Mouse (Mus musculus) neural tube, embryonic 14.5 days (tissue): ENCODE results near the gene Ugt1a6b. TPM values are rescaled to one million over a fixed set of nuclear protein-coding genes. Genes with fewer than 3 reads are reported as not detected.
"Not testable (repeated sequence)": the region's sequence is repeated elsewhere in the genome, so short reads cannot be mapped to it uniquely, and the experiment has no call there.

Experiments
- ATAC-seq: fragments of 200-750 bp; cut with Nextera tagmentation; 2 replicates; pipeline ENCODE4 v1.8.0; 2017; ENCODE audit warnings: low read depth, mild to moderate bottlenecking, moderate TSS enrichment, moderate library complexity
- H3K27ac ChIP-seq: fragments of 300-500 bp; sonication (generic); 2 replicates; pipeline ENCODE4 v1.5.1; 2014; ENCODE audit warnings: low read depth, mild to moderate bottlenecking, control low read depth, low read length, moderate library complexity, mixed read lengths
- H3K27me3 ChIP-seq: fragments of 300-500 bp; sonication (generic); 2 replicates; pipeline ENCODE4 v1.6.1; 2014; ENCODE audit warnings: low read length; ENCODE audit not compliant: control insufficient read depth, insufficient read depth
- H3K36me3 ChIP-seq: fragments of 300-500 bp; sonication (generic); 2 replicates; pipeline ENCODE4 v1.6.1; 2014; ENCODE audit warnings: low read length, mixed read lengths; ENCODE audit not compliant: control insufficient read depth, insufficient read depth
- H3K4me1 ChIP-seq: fragments of 300-500 bp; sonication (generic); 2 replicates; pipeline ENCODE4 v1.6.1; 2014; ENCODE audit warnings: low read length; ENCODE audit not compliant: control insufficient read depth, insufficient read depth
- H3K4me2 ChIP-seq: fragments of 300-500 bp; sonication (generic); 2 replicates; pipeline ENCODE4 v1.6.1; 2014; ENCODE audit warnings: mild to moderate bottlenecking, low read depth, low read length, control low read depth
- H3K4me3 ChIP-seq: fragments of 300-500 bp; sonication (generic); 2 replicates; pipeline ENCODE4 v1.5.1; 2014; ENCODE audit warnings: low read depth, low read length, control low read depth, mixed read lengths
- H3K9ac ChIP-seq: fragments of 300-500 bp; sonication (generic); replicated peaks from 2 replicates; pipeline ENCODE4 v1.6.1; 2014; ENCODE audit warnings: low read depth, mild to moderate bottlenecking, control low read depth, low read length, mixed read lengths
- H3K9me3 ChIP-seq: fragments of 300-500 bp; sonication (generic); 2 replicates; pipeline ENCODE4 v1.6.1; 2016; ENCODE audit warnings: low read length; ENCODE audit not compliant: control insufficient read depth
- WGBS: fragments of 180-500 bp; shearing (Covaris S2); extraction: QIAGEN DNeasy Blood & Tissue Kit; methylation state at CpG from one replicate; pipeline ENCODE4 v1.1.7; 2014; 5-methylcytosine and 5-hydroxymethylcytosine counted together
- polyA plus RNA-seq: library from polyadenylated mRNA; unstranded; fragments of >200 nt; fragmentation: Nextera tagmentation; extraction: Ambion mirVana; gene quantifications from 2 replicates; pipeline ENCODE4 v1.2.1, GENCODE M21; 2014

Ugt1a6b gene
- polyA plus RNA-seq, 1 experiment from 2014 or later: not detected

- not testable (repeated sequence) for H3K4me3 ChIP-seq, H3K27ac ChIP-seq, H3K9ac ChIP-seq, H3K4me2 ChIP-seq, H3K36me3 ChIP-seq, H3K27me3 ChIP-seq, ATAC-seq, H3K4me1 ChIP-seq
- peaks cover 33% of the 10 kb centered on the region for H3K9me3 ChIP-seq
Observed at GRCm38 (mm10) chr1:88223011-88223515, 120.0 kb downstream of the Ugt1a6b start.

GRCm38 (mm10) chr1:88223591-88223990 lies 120.5 kb downstream of the Ugt1a6b start:
- ATAC-seq: no peak
- peaks cover 38% of the 10 kb centered on the region for H3K9me3 ChIP-seq
- no peak overlapping the region for H3K4me3 ChIP-seq
- H3K9ac ChIP-seq: no peak overlapping the region
- H3K27ac ChIP-seq: no peak overlapping the region
- H3K36me3 ChIP-seq: no peaks in the 10 kb centered on the region
- WGBS: 64% methylated on average over 1 of the region's 1 CpGs
- no peak overlapping the region for H3K4me2 ChIP-seq
- H3K27me3 ChIP-seq: no peaks in the 10 kb centered on the region
- H3K4me1 ChIP-seq: no peaks in the 10 kb centered on the region

DNA sequence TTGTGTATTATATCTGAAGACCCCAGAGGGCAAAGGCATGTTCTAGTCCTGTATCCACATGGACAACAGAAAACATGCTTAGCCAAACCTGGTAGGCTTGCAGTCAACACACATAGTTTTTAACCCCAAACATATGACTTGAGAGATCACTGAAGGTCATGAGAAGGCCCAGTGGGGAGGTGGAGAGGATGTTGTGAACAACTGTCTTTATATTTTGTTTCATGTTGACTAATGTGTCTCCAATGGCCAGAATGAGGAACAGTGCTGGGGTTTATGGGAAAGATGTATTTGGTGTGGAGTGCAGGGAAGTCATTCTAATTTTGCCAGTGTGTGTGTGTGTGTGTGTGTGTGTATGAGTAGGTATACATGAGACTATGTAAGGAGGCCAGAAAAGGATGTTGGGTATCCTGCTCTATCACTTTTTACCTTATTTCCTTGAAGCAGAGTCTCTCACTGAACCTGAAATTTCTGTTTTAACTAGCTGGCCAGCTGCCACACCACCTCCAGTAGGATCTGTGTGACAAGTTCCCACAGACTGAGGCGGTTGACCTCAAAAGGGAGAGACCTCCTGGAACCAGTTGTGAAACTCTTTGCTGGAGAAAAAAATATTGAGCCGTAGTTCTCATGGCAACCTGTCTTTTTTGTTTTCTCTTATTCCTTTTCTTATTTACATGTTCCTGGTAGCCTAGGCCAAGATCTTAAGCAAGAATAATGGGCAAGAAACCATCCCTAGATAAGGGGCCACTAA lies 121.2 kb downstream of the Ugt1a6b start:
- no peak overlapping the region for H3K9ac ChIP-seq
- no peaks in the 10 kb centered on the region for H3K4me1 ChIP-seq
- no peak overlapping the region for H3K4me2 ChIP-seq
- no peaks in the 10 kb centered on the region for H3K36me3 ChIP-seq
- H3K27me3 ChIP-seq: no peaks in the 10 kb centered on the region
- H3K4me3 ChIP-seq: no peak overlapping the region
- H3K9me3 ChIP-seq: peaks cover 44% of the 10 kb centered on the region
- 69% methylated on average over 2 of the region's 2 CpGs for WGBS
- no peak overlapping the region for H3K27ac ChIP-seq
- no peak for ATAC-seq

DNA sequence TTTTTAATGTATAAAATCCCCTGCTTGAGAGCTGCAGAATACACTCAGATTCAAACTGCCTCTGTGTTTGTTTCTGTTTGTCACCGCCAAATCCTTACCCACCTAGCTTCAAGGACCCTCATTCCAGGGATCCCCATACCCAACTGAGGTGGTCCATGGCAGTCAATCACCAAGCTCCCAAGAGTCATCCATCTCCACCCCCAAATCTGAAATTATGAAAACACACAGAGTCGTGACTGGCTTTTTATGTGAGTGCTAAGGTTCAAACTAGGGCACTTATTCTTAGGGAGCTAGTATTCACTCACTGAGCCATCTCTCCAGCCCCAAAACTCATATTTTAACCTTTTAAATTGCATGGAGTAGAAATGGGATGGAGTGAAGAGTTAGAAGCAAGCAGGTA lies 122.2 kb downstream of the Ugt1a6b start:
- not testable (repeated sequence) for H3K36me3 ChIP-seq, H3K4me3 ChIP-seq, ATAC-seq, H3K27me3 ChIP-seq, H3K27ac ChIP-seq, H3K9ac ChIP-seq, H3K4me1 ChIP-seq, H3K4me2 ChIP-seq
- H3K9me3 ChIP-seq: peaks cover 55% of the 10 kb centered on the region
- WGBS: 36% methylated on average over 2 of the region's 2 CpGs

GRCm38 (mm10) chr1:88225741-88226140 lies 122.7 kb downstream of the Ugt1a6b start:
- Histone ChIP-seq H3K36me3 (no peaks in the 10 kb centered on the region), H3K27me3 (no peaks in the 10 kb centered on the region), H3K4me1 (no peaks in the 10 kb centered on the region), H3K9me3 (peaks cover 59% of the 10 kb centered on the region), H3K4me3 (no peak overlapping the region), H3K9ac (no peak overlapping the region), H3K4me2 (no peak overlapping the region), H3K27ac (no peak overlapping the region)
- ATAC-seq: no peak

DNA sequence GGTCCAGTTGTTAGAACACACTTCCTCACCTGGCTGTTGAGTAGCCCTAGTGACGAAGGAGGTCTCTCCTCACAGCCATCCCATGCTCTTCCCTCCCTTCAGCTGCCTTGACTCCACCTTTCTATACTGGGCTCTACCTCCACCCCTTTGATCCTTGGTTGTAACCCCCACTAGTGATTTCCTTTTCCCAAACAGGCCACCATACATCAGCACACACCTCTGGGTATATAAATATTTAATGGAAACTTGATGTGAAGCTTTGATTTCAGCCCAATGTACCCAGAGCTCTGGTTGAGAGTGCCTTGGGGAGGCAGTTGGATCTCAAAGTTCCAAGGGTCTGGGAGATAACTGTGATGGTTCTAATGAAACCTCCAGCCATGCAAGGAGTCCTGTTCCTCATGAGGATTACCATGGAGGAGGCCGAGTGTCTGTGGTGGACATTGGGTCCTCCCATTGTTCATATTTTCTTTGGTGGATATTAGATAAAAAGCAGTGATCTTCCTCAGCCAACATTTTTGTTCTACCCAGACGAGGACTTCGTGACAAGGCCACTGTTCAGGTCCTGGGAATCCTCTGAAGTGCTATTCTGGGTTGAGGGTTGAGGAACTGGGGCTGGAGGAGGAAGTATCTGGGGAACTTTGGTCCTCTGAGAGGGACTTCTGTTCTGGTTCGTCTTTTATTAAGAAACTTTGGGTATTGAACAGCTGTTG lies 123.8 kb downstream of the Ugt1a6b start, which contains the start of gene Mroh2a:
Gene Mroh2a (plus strand): TSS at position 317 of the 710 bp plus-strand sequence.
- Histone ChIP-seq H3K4me3 (no peak within 1 kb of the TSS), H3K9me3 (peaks cover 69% of the 10 kb centered on the region), H3K27me3 (no peaks in the 10 kb centered on the region), H3K4me1 (no peaks in the 10 kb centered on the region), H3K36me3 (no peaks in the 10 kb centered on the region), H3K27ac (no peak within 1 kb of the TSS), H3K4me2 (no peak within 1 kb of the TSS), H3K9ac (no peak within 1 kb of the TSS)
- no peak for ATAC-seq
- WGBS: 63% methylated on average over 5 of the region's 5 CpGs

DNA sequence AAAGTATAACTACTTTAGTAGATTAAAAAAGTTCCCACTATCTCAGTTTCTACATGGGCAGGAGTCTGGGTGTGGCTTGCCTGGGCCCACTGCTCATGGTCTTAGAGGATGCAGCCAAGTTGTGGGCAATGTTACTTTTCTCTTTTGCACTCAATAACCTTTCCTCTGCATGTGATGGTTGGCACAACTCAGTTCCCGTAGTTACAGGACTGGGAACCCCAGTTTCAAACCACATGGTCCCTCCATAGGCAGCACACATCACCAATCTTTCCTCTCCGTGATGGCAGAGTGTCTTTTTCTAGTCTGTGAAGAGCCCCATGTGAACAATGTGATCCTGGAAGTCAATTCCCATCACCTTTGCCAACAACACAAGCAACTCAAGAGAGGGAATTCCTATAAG lies 124.4 kb downstream of the Ugt1a6b start:
- ATAC-seq: no peak
- no peaks in the 10 kb centered on the region for H3K27me3 ChIP-seq
- peaks cover 71% of the 10 kb centered on the region for H3K9me3 ChIP-seq
- no peaks in the 10 kb centered on the region for H3K36me3 ChIP-seq
- no peaks in the 10 kb centered on the region for H3K4me1 ChIP-seq
- H3K4me3 ChIP-seq: no peak overlapping the region
- H3K27ac ChIP-seq: no peak overlapping the region
- WGBS: 61% methylated on average over 2 of the region's 2 CpGs
- H3K4me2 ChIP-seq: no peak overlapping the region
- no peak overlapping the region for H3K9ac ChIP-seq

DNA sequence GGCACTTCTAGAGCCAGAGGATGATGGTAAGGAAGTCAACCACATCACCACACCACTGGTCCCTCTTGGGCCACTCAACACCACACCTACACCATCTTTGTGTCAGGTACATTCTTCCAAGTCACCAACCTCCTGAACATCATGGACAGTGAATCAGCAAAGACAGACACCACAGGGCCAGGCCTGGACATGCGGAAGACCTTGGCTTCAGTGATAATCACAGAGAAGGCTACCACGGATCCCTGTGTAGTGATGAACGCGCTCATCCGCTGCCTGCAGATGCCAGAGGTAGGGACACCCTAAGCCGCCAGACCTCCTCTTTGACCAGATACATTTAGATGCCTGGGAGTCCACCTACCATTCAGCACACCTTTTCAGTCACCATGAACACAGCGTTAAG lies 125.1 kb downstream of the Ugt1a6b start:
- WGBS: 71% methylated on average over 7 of the region's 7 CpGs
- H3K9me3 ChIP-seq: peaks cover 78% of the 10 kb centered on the region
- no peaks in the 10 kb centered on the region for H3K4me1 ChIP-seq
- no peak overlapping the region for H3K4me2 ChIP-seq
- no peak overlapping the region for H3K27ac ChIP-seq
- H3K27me3 ChIP-seq: no peaks in the 10 kb centered on the region
- H3K4me3 ChIP-seq: no peak overlapping the region
- no peak overlapping the region for H3K9ac ChIP-seq
- ATAC-seq: no peak
- H3K36me3 ChIP-seq: no peaks in the 10 kb centered on the region

GRCm38 (mm10) chr1:88229566-88229965 lies 126.5 kb downstream of the Ugt1a6b start:
- H3K36me3 ChIP-seq: no peaks in the 10 kb centered on the region
- H3K9ac ChIP-seq: no peak overlapping the region
- H3K27ac ChIP-seq: no peak overlapping the region
- H3K4me1 ChIP-seq: no peaks in the 10 kb centered on the region
- H3K4me2 ChIP-seq: no peak overlapping the region
- H3K27me3 ChIP-seq: no peaks in the 10 kb centered on the region
- no peak overlapping the region for H3K4me3 ChIP-seq
- ATAC-seq: no peak
- 80% methylated on average over 3 of the region's 3 CpGs for WGBS
- H3K9me3 ChIP-seq: peaks cover 92% of the 10 kb centered on the region
